Mouse (Mus musculus): Measurements from ENCODE around the gene Ddx49. TPM values are rescaled to one million over a fixed set of nuclear protein-coding genes. Genes with fewer than 3 reads are reported as not detected.

Ddx49 gene
- total RNA-seq, 1 experiment = 73.3 TPM

DNA sequence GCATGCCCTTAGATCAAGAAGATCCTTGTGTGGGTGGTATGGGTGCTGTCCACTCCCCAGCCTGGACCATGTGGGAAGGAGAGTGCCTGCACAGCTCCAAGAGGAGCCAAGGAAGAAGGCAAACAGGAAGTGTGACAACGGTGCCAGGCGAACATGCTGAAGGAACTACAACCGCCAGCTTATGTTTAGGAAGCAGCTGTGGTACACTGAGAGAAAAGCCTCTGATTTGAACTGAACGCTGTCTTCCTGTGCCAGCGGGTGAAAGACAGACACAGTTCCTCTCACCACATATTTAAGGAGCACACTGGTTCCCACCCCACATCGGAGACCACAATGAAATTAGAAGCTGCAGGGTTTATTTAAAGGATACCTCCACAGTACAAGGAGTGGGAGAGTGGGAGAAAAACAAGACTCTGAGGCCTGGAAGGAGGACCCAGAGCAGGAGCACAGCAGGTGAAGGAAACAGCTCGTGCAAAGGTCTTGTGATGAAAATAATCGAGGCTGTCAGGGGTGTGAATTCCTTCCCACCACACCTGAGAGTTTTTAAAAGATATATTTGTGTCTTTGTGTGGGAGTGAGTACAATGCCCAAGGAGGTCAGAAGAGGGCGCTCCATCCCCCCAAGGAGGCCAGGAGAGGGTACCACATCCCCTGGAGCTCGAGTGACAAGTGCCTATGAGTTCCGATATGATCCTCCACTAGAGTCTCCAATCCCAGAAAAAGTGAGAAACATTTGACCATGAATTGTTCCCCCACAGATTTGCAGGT is 33.3 kb downstream of the Ddx49 start:
- Histone ChIP-seq H3K4me3 (ENCODE audit: insufficient read depth in 1 of 2, low read depth in 1 of 2, low read length in 2 of 2, poor library complexity in 1 of 2, severe bottlenecking in 1 of 2) (no peak overlapping the region), H3K9me3 (ENCODE audit: control insufficient read depth, insufficient read depth, low read depth, low read length) (no peaks in the 10 kb centered on the region), H3K4me1 (ENCODE audit: control insufficient read depth in 2 of 2, insufficient read depth in 2 of 2, low read length in 2 of 2, poor library complexity in 1 of 2) (peaks cover 3 to 28% of the 10 kb centered on the region in 2 experiments; a peak in 3 of 4 replicates), H3K36me3 (ENCODE audit: control insufficient read depth, insufficient read depth, low read length, poor library complexity, severe bottlenecking) (peaks cover 7% of the 10 kb centered on the region; the same call in 1 of the 2 replicates), H3K9ac (ENCODE audit: insufficient read depth, low read depth, low read length, poor library complexity, severe bottlenecking) (no peak overlapping the region), H3K27ac (ENCODE audit: insufficient read depth, low read depth, low read length, poor library complexity, severe bottlenecking) (no peak overlapping the region)
- in situ Hi-C loops (cut with MboI; ENCODE audit: low sequenced_read_pairs in 2 of 2, unreplicated experiment in 2 of 2) = no loop called here
- TF ChIP-seq ZC3H11A (IDR thresholded peaks at IDR 0.05; ENCODE audit: borderline replicate concordance, low read depth, low read length) (no peak), MAFK (IDR thresholded peaks at IDR 0.05; ENCODE audit: insufficient read depth, low read depth, low read length) (no peak), CHD2 (IDR thresholded peaks at IDR 0.05; ENCODE audit: low read depth, low read length) (no peak), ZNF384 (IDR thresholded peaks at IDR 0.05; ENCODE audit: low read depth, low read length) (no peak), HCFC1 (IDR thresholded peaks at IDR 0.05; ENCODE audit: borderline replicate concordance, insufficient read depth, low read length) (no peak)
- no peak for DNase-seq (ENCODE audit: low read depth, low spot score)

- in situ Hi-C loops (cut with MboI; ENCODE audit: low sequenced_read_pairs in 2 of 2, unreplicated experiment in 2 of 2) = no loop called here
- TF ChIP-seq MAFK (IDR thresholded peaks at IDR 0.05; ENCODE audit: insufficient read depth, low read depth, low read length) (no peak), ZNF384 (IDR thresholded peaks at IDR 0.05; ENCODE audit: low read depth, low read length) (no peak), CHD2 (IDR thresholded peaks at IDR 0.05; ENCODE audit: low read depth, low read length) (no peak), HCFC1 (IDR thresholded peaks at IDR 0.05; ENCODE audit: borderline replicate concordance, insufficient read depth, low read length) (no peak), ZC3H11A (IDR thresholded peaks at IDR 0.05; ENCODE audit: borderline replicate concordance, low read depth, low read length) (no peak)
- H3K27ac ChIP-seq (ENCODE audit: insufficient read depth, low read depth, low read length, poor library complexity, severe bottlenecking) = no peak overlapping the region
- H3K4me3 ChIP-seq (ENCODE audit: insufficient read depth in 1 of 2, low read depth in 1 of 2, low read length in 2 of 2, poor library complexity in 1 of 2, severe bottlenecking in 1 of 2) = no peak overlapping the region
- no peaks in the 10 kb centered on the region for H3K9me3 ChIP-seq (ENCODE audit: control insufficient read depth, insufficient read depth, low read depth, low read length)
- no peak overlapping the region for H3K9ac ChIP-seq (ENCODE audit: insufficient read depth, low read depth, low read length, poor library complexity, severe bottlenecking)
- peaks cover under 1 to 26% of the 10 kb centered on the region in 2 experiments; a peak in 3 of 4 replicates for H3K4me1 ChIP-seq (ENCODE audit: control insufficient read depth in 2 of 2, insufficient read depth in 2 of 2, low read length in 2 of 2, poor library complexity in 1 of 2)
- no peak for DNase-seq (ENCODE audit: low read depth, low spot score)
- peaks cover 12% of the 10 kb centered on the region; the same call in 1 of the 2 replicates for H3K36me3 ChIP-seq (ENCODE audit: control insufficient read depth, insufficient read depth, low read length, poor library complexity, severe bottlenecking)
Measured at GRCm38 (mm10) chr8:70268311-70268710, 34.0 kb downstream of the Ddx49 start.

GRCm38 (mm10) chr8:70267674-70268073 is 34.6 kb downstream of the Ddx49 start:
- Histone ChIP-seq H3K27ac (ENCODE audit: insufficient read depth, low read depth, low read length, poor library complexity, severe bottlenecking) (no peak overlapping the region), H3K36me3 (ENCODE audit: control insufficient read depth, insufficient read depth, low read length, poor library complexity, severe bottlenecking) (peaks cover 18% of the 10 kb centered on the region; the same call in 1 of the 2 replicates), H3K4me1 (ENCODE audit: control insufficient read depth in 2 of 2, insufficient read depth in 2 of 2, low read length in 2 of 2, poor library complexity in 1 of 2) (peaks cover 0 to 19% of the 10 kb centered on the region in 2 experiments; a peak in 3 of 4 replicates), H3K9ac (ENCODE audit: insufficient read depth, low read depth, low read length, poor library complexity, severe bottlenecking) (no peak overlapping the region), H3K9me3 (ENCODE audit: control insufficient read depth, insufficient read depth, low read depth, low read length) (no peaks in the 10 kb centered on the region), H3K4me3 (ENCODE audit: insufficient read depth in 1 of 2, low read depth in 1 of 2, low read length in 2 of 2, poor library complexity in 1 of 2, severe bottlenecking in 1 of 2) (no peak overlapping the region)
- in situ Hi-C loops (cut with MboI; ENCODE audit: low sequenced_read_pairs in 2 of 2, unreplicated experiment in 2 of 2) = no loop called here
- TF ChIP-seq ZNF384 (IDR thresholded peaks at IDR 0.05; ENCODE audit: low read depth, low read length) = no peak
- no peak for TF ChIP-seq MAFK (IDR thresholded peaks at IDR 0.05; ENCODE audit: insufficient read depth, low read depth, low read length)
- no peak for TF ChIP-seq ZC3H11A (IDR thresholded peaks at IDR 0.05; ENCODE audit: borderline replicate concordance, low read depth, low read length)
- TF ChIP-seq HCFC1 (IDR thresholded peaks at IDR 0.05; ENCODE audit: borderline replicate concordance, insufficient read depth, low read length) = no peak
- TF ChIP-seq CHD2 (IDR thresholded peaks at IDR 0.05; ENCODE audit: low read depth, low read length) = no peak
- DNase-seq (ENCODE audit: low read depth, low spot score) = no peak

DNA sequence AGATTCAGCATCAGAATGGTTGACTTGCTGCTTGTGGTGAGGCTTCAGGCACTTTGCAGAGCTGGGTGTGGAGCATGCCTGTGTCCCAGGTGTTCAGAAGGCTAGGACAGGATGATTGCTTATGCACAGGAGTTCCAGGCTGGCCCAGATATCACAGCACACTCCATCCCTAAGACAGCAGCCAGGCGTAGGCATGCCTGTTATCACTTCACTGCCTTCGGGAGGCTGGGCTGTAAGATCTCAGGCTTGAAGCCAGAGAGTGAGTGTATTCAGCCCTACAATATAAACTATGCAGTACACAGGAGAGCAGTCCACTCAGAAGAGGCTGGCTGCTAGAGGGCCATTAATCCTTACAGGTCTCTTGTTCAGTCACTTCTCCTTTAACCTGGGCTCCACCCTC is 43.2 kb downstream of the Ddx49 start:
- H3K27ac ChIP-seq (ENCODE audit: insufficient read depth, low read depth, low read length, poor library complexity, severe bottlenecking) = no peak overlapping the region
- TF ChIP-seq ZNF384 (IDR thresholded peaks at IDR 0.05; ENCODE audit: low read depth, low read length) (no peak), CHD2 (IDR thresholded peaks at IDR 0.05; ENCODE audit: low read depth, low read length) (no peak), MAFK (IDR thresholded peaks at IDR 0.05; ENCODE audit: insufficient read depth, low read depth, low read length) (no peak), ZC3H11A (IDR thresholded peaks at IDR 0.05; ENCODE audit: borderline replicate concordance, low read depth, low read length) (no peak), HCFC1 (IDR thresholded peaks at IDR 0.05; ENCODE audit: borderline replicate concordance, insufficient read depth, low read length) (no peak)
- H3K9me3 ChIP-seq (ENCODE audit: control insufficient read depth, insufficient read depth, low read depth, low read length) = no peaks in the 10 kb centered on the region
- no peak overlapping the region for H3K4me3 ChIP-seq (ENCODE audit: insufficient read depth in 1 of 2, low read depth in 1 of 2, low read length in 2 of 2, poor library complexity in 1 of 2, severe bottlenecking in 1 of 2)
- in situ Hi-C loops (cut with MboI; ENCODE audit: low sequenced_read_pairs in 2 of 2, unreplicated experiment in 2 of 2) = no loop called here
- H3K36me3 ChIP-seq (ENCODE audit: control insufficient read depth, insufficient read depth, low read length, poor library complexity, severe bottlenecking) = peaks cover 76% of the 10 kb centered on the region
- no peak for DNase-seq (ENCODE audit: low read depth, low spot score)
- no peaks in the 10 kb centered on the region for H3K4me1 ChIP-seq (ENCODE audit: control insufficient read depth in 2 of 2, insufficient read depth in 2 of 2, low read length in 2 of 2, poor library complexity in 1 of 2)
- no peak overlapping the region for H3K9ac ChIP-seq (ENCODE audit: insufficient read depth, low read depth, low read length, poor library complexity, severe bottlenecking)
